Mouse (Mus musculus): ENCODE data around the gene Ccdc97.

GRCm38 (mm10) chr7:25729396-25729795, 10.5 kb upstream of the Ccdc97 start:
- TF ChIP-seq POLR2AphosphoS5 (IDR thresholded peaks at IDR 0.05; ENCODE audit: insufficient replicate concordance, low read depth, low read length): no peak
- TF ChIP-seq CTCF (IDR thresholded peaks at IDR 0.05; ENCODE audit: low read depth, low read length): no peak
- no peak for TF ChIP-seq GATA2 (IDR thresholded peaks at IDR 0.05; ENCODE audit: borderline replicate concordance, low read depth, low read length)

All from G1E (cell line).